Mouse (Mus musculus) liver, embryonic 11.5 days (tissue): ENCODE results near the gene Fosl1. TPM values are rescaled to one million over a fixed set of nuclear protein-coding genes. Genes with fewer than 3 reads are reported as not detected.

Source experiments
- ATAC-seq: fragments of 200-750 bp; cut with Nextera tagmentation; replicated peaks from 2 replicates; pipeline ENCODE4 v1.8.0; 2017; ENCODE audit warnings: moderate number of reproducible peaks, mild to moderate bottlenecking, moderate TSS enrichment, moderate library complexity; ENCODE audit not compliant: low FRiP score
- DNase-seq: peaks from one replicate; pipeline ENCODE4 v3.0.0-alpha.2; 2017; ENCODE audit warnings: low spot score
- H3K27ac ChIP-seq: fragments of 300-500 bp; sonication (generic); 2 replicates; pipeline ENCODE4 v1.5.1; 2014; ENCODE audit warnings: mild to moderate bottlenecking, low read depth, low read length, control low read depth
- H3K27me3 ChIP-seq: fragments of 300-500 bp; sonication (generic); replicated peaks from 2 replicates; pipeline ENCODE4 v1.6.1; 2014; ENCODE audit warnings: low read length, mixed read lengths; ENCODE audit not compliant: control insufficient read depth, insufficient read depth
- H3K36me3 ChIP-seq: fragments of 300-500 bp; sonication (generic); 2 replicates; pipeline ENCODE4 v1.6.1; 2014; ENCODE audit warnings: mild to moderate bottlenecking, low read length, moderate library complexity, mixed read lengths; ENCODE audit not compliant: control insufficient read depth, insufficient read depth
- H3K4me1 ChIP-seq: fragments of 300-500 bp; sonication (generic); replicated peaks from 2 replicates; pipeline ENCODE4 v1.6.1; 2014; ENCODE audit warnings: low read length, mixed read lengths; ENCODE audit not compliant: control insufficient read depth, insufficient read depth
- H3K4me2 ChIP-seq: fragments of 300-500 bp; sonication (generic); 2 replicates; pipeline ENCODE4 v1.6.1; 2014; ENCODE audit warnings: mild to moderate bottlenecking, control low read depth, moderate library complexity
- H3K4me3 ChIP-seq: fragments of 300-500 bp; sonication (generic); 2 replicates; pipeline ENCODE4 v1.5.1; 2014; ENCODE audit warnings: low read depth, low read length, control low read depth
- H3K9ac ChIP-seq: fragments of 300-500 bp; sonication (generic); 2 replicates; pipeline ENCODE4 v1.6.1; 2014; ENCODE audit warnings: low read depth, low read length, control low read depth
- H3K9me3 ChIP-seq: fragments of 300-500 bp; sonication (generic); 2 replicates; pipeline ENCODE4 v1.6.1; 2016; ENCODE audit warnings: low read length, inconsistent platforms, mixed read lengths; ENCODE audit not compliant: control insufficient read depth
- WGBS: fragments of 180-500 bp; shearing (Covaris S2); extraction: QIAGEN DNeasy Blood & Tissue Kit; methylation state at CpG from one replicate; pipeline ENCODE4 v1.1.7; 2014; 5-methylcytosine and 5-hydroxymethylcytosine counted together
- polyA plus RNA-seq: library from polyadenylated mRNA; unstranded; fragments of >200 nt; fragmentation: Nextera tagmentation; extraction: Ambion mirVana; gene quantifications from 2 replicates; pipeline ENCODE4 v1.2.1, GENCODE M21; 2014

The Fosl1 gene
- polyA plus RNA-seq, 1 experiment from 2014 or later: 0.59 TPM

DNA sequence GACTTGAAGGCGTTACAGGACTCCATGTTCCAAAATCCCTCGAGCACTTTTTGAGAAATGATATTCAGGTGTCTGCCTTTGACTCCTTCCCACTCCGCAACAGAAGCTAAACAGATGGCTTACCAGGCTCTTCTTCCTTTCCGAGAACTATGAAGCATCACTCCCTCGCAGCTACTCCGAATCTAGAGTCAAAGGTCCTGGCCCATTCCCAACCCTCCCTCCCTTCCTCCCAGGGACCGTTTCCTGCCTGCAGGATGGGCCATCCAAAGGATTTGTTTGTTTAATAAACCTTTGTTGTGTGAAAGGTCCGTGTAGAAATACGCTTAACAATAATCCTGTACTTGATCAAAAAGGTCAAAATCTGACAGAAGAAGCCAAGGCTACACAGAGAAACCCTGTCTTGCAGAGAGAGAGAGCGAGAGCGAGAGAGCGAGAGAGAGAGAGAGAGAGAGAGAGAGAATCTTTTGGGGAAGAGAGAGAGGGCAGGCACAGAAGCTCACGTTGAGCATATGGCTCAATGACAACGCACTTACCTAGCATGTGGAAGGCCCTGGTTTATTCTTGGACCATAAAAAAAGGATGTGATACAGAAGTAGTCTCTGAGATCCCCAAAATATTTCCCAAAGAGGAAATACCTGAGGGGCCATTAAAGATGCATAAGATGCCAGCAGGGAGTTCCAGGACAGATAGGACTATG lies 10.5 kb downstream of the Fosl1 start, which contains the start of gene Ccdc85b:
TSS of gene Ccdc85b (minus strand) at position 149 of the 697 bp plus-strand sequence.
- Histone ChIP-seq H3K27me3 (no peaks in the 10 kb centered on the region), H3K9ac (peak within 1 kb of the TSS; percentile 86), H3K9me3 (no peaks in the 10 kb centered on the region), H3K4me3 (peak within 1 kb of the TSS; percentile 87), H3K4me1 (peaks cover 33% of the 10 kb centered on the region), H3K4me2 (peak within 1 kb of the TSS; percentile 90), H3K27ac (peak within 1 kb of the TSS; percentile 78), H3K36me3 (0 out of 2 replicates have a peak, but pooled peaks cover 2% of the 10 kb centered on the region)
- 0 out of 2 replicates have a peak, but pooled peaks have one; percentile 3 for ATAC-seq
- DNase-seq: no peak
- 15% methylated on average over 14 of the region's 14 CpGs for WGBS

DNA sequence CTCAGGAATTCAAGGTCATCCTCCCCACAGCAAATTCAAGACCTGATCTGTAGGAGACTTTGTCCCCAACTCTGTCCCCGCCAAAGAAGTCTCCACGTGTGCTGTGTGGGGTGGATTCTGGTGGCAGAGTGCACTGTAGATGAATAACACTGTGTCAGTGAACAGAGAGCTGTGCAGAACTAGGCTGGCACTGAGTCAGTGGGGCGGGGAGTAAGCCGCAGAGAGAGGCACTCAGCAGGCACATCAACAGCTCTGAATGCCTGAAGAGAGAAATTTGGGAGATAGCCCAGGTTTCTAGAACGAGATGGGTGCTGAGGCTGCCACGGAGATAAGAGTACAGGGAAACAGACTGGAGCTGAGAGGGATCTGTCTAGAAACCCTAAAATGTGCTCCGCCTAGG lies 11.7 kb downstream of the Fosl1 start:
- Histone ChIP-seq H3K27me3 (no peaks in the 10 kb centered on the region), H3K4me1 (peaks cover 33% of the 10 kb centered on the region), H3K9me3 (no peaks in the 10 kb centered on the region), H3K4me3 (0 out of 2 replicates have a peak overlapping the region, but pooled peaks have one; percentile 11), H3K27ac (no peak overlapping the region), H3K36me3 (peaks cover 2% of the 10 kb centered on the region; the same call in 1 of the 2 replicates), H3K9ac (no peak overlapping the region), H3K4me2 (no peak overlapping the region)
- no peak for ATAC-seq
- no peak for DNase-seq
- WGBS: 67% methylated on average over 7 of the region's 7 CpGs

DNA sequence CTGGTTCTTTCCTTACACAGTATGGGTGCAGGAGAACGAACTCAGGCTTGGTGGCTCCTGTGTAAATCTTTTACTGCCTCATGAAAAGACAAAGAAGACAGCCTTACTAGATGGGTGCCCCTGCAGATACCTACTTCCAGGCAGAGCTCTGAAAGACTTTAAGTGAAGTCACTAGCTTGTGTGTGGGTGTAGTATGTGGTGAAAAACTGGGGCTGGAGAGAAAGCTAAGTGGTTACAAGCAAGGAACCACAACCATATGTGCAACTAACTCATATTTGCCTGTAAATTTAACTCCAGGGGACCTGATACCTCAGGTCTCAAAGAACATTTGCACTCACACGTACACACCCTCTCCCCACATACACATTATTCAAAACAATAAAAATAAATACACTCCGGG lies 12.5 kb downstream of the Fosl1 start:
- H3K4me2 ChIP-seq: peak overlapping the region; percentile 97
- H3K27me3 ChIP-seq: no peaks in the 10 kb centered on the region
- H3K4me3 ChIP-seq: peak overlapping the region; percentile 87
- no peak for DNase-seq
- H3K9me3 ChIP-seq: no peaks in the 10 kb centered on the region
- H3K27ac ChIP-seq: no peak overlapping the region
- peaks cover 33% of the 10 kb centered on the region for H3K4me1 ChIP-seq
- WGBS: 27% methylated on average over 3 of the region's 3 CpGs
- H3K9ac ChIP-seq: peak overlapping the region; percentile 88
- peaks cover 5% of the 10 kb centered on the region; the same call in 1 of the 2 replicates for H3K36me3 ChIP-seq
- no peak for ATAC-seq

DNA sequence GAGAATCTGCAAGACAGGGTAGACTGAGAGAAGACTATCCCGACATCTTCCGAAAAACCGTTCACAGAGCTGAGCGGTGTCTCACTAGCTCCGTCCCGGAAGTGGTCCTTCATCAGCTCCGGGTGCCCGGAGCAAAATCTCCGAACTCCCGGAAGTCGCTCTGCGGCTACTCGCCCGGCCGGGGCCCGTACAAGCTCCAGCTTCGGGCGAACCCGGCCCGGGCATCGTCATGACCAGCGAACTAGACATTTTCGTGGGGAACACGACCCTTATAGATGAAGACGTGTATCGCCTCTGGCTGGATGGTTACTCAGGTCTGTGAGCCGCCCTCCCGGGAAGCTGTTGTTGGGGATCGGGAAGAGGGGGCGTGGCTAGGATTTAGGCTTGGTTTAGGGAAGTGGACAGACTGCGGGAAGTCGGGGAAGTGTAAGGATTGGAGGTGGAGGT lies 13.1 kb downstream of the Fosl1 start, which contains the start of gene Fibp:
TSS of gene Fibp (plus strand) at position 151 of the 447 bp plus-strand sequence.
- Histone ChIP-seq H3K9ac (peak within 1 kb of the TSS; percentile 88), H3K4me1 (peaks cover 27% of the 10 kb centered on the region), H3K4me3 (peak within 1 kb of the TSS; percentile 87), H3K27me3 (no peaks in the 10 kb centered on the region), H3K36me3 (peaks cover 5% of the 10 kb centered on the region; the same call in 1 of the 2 replicates), H3K9me3 (no peaks in the 10 kb centered on the region), H3K27ac (peak within 1 kb of the TSS; percentile 56), H3K4me2 (peak within 1 kb of the TSS; percentile 97)
- ATAC-seq (peak; percentile 72), DNase-seq (peak; percentile 90)
- under 1% methylated on average over 32 of the region's 32 CpGs for WGBS

DNA sequence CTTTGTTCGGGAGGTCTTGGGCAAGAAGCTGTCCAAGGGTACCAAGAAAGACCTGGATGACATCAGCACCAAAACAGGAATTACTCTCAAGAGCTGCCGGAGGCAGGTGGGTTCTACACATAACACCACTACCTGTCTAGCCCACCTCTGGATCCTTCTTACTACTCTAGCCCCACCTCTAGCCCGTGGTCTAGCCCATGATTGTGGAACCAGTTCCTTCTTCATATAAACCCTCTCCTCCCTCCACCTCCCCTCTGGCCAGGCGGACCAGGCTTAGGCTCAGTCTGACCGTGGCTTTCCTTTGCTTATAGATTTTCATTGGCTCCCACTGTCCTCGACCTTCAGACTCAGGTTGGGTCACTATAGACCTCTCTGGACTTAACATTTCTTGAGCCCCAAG lies 14.1 kb downstream of the Fosl1 start:
- ATAC-seq (no peak), DNase-seq (no peak)
- H3K9me3 ChIP-seq: no peaks in the 10 kb centered on the region
- H3K27me3 ChIP-seq: no peaks in the 10 kb centered on the region
- peak overlapping the region; percentile 88 for H3K9ac ChIP-seq
- H3K27ac ChIP-seq: no peak overlapping the region
- peak overlapping the region; percentile 97 for H3K4me2 ChIP-seq
- H3K36me3 ChIP-seq: peaks cover 12% of the 10 kb centered on the region
- H3K4me3 ChIP-seq: peak overlapping the region; percentile 87
- peaks cover 17% of the 10 kb centered on the region for H3K4me1 ChIP-seq
- 83% methylated on average over 6 of the region's 6 CpGs for WGBS

DNA sequence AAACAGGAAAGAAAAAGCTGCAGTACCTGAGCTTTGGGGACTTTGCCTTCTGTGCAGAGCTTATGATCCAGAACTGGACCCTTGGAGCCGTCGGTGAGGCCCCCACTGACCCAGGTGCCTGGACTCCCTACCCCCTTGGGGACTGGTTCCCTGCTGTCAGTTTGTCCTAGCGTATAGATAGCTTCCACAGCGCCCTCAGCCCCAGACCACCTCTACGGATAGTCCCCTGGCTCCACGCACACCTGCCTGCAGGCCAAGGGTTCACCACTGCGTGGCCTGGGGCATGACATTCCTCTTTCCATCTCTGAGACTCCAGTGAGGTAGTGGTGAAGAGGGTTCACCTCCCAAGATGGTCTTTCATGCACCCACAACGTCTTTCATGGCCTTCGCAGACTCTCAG lies 15.9 kb downstream of the Fosl1 start:
- H3K27me3 ChIP-seq: no peaks in the 10 kb centered on the region
- H3K4me3 ChIP-seq: no peak overlapping the region
- no peak overlapping the region for H3K4me2 ChIP-seq
- no peak overlapping the region for H3K27ac ChIP-seq
- DNase-seq: no peak
- peaks cover 19% of the 10 kb centered on the region for H3K36me3 ChIP-seq
- no peak for ATAC-seq
- H3K9me3 ChIP-seq: no peaks in the 10 kb centered on the region
- no peak overlapping the region for H3K9ac ChIP-seq
- 88% methylated on average over 9 of the region's 9 CpGs for WGBS
- peaks cover 8% of the 10 kb centered on the region for H3K4me1 ChIP-seq

DNA sequence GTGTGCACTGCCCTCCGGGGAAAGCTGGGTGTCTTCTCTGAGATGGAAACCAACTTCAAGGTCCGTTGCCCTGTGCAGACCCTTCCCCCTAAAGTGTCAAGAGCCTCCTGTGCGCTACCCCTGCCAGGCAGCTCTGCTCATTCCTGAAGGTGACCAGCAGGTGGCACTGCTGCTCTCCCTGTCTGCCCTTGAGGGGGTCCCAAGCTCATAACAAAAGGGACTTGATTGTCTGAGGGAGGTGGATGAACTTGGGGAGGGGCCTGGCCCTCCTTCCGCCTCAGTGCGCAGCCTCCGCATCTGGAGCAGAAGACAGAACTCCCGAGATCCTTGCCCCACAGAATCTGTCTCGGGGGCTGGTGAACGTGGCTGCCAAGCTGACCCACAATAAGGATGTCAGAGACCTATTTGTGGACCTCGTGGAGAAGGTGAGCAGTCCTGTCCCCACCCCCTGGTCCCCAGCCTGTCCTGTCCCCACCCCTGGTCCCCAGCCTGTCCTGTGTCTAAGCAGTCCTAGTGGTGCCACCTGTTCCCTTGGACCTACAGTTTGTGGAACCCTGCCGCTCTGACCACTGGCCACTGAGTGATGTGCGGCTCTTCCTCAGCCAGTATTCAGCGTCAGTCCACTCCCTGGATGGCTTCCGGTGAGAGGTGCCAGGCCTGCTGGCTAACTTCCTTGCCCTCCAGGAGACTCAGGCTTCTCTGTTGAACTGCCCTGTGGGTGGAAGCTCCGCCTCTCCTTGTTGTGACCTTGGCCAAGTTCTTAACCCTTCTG lies 16.6 kb downstream of the Fosl1 start:
- Histone ChIP-seq H3K9ac (no peak overlapping the region), H3K9me3 (no peaks in the 10 kb centered on the region)

DNA sequence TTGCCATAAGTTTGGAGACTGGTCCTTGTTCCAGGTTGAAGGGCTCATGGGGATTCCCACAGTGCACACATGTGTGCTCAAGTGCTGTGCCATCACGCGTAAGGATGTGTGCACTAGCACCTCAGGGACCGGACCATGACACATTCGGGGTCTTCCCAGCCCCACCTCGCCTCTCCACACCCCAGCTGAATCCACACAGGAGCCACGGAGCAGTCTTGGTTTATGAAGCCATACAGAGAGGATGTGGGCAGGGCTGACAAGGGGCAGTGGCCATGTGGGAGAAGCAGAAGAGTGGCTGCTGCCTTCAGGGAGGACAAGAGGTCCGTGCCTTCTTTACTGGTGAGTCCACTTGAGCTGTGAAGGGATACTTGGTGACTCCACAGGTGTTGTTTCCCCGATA lies 17.7 kb downstream of the Fosl1 start:
- Histone ChIP-seq H3K36me3 (peaks cover 19% of the 10 kb centered on the region), H3K4me1 (peaks cover 8% of the 10 kb centered on the region), H3K27ac (no peak overlapping the region), H3K9me3 (no peaks in the 10 kb centered on the region), H3K4me3 (no peak overlapping the region), H3K27me3 (no peaks in the 10 kb centered on the region), H3K4me2 (no peak overlapping the region), H3K9ac (no peak overlapping the region)
- ATAC-seq: no peak
- no peak for DNase-seq
- 89% methylated on average over 8 of the region's 8 CpGs for WGBS

More for the DNA sequence above, 16.6 kb downstream of the Fosl1 start:
- Histone ChIP-seq H3K4me2 (peak overlapping the region; percentile 1; the same call in 1 of the 2 replicates), H3K4me3 (peak overlapping the region; percentile 9; the same call in 1 of the 2 replicates), H3K27ac (no peak overlapping the region), H3K36me3 (peaks cover 19% of the 10 kb centered on the region), H3K27me3 (no peaks in the 10 kb centered on the region), H3K4me1 (peaks cover 8% of the 10 kb centered on the region)
- WGBS: 59% methylated on average over 15 of the region's 15 CpGs
- ATAC-seq: no peak
- peak; percentile 54 for DNase-seq
